Mouse (Mus musculus) midbrain, embryonic 10.5 days (tissue): Measurements from ENCODE around the gene Chn2. TPM values are rescaled to one million over a fixed set of nuclear protein-coding genes. Genes with fewer than 3 reads are reported as not detected.

Source experiments
- DNase-seq: peaks from one replicate; pipeline ENCODE4 v3.0.0-alpha.2; 2017; ENCODE audit warnings: low spot score
- H3K27ac ChIP-seq: fragments of 300-500 bp; sonication (generic); replicated peaks from 2 replicates; pipeline ENCODE4 v1.5.1; 2016; ENCODE audit warnings: mild to moderate bottlenecking
- H3K27me3 ChIP-seq: fragments of 300-500 bp; sonication (generic); 2 replicates; pipeline ENCODE4 v1.6.1; 2016; ENCODE audit warnings: low read depth, mild to moderate bottlenecking; ENCODE audit not compliant: poor library complexity, severe bottlenecking
- H3K36me3 ChIP-seq: fragments of 300-500 bp; sonication (generic); 2 replicates; pipeline ENCODE4 v1.6.1; 2016; ENCODE audit warnings: mild to moderate bottlenecking, moderate library complexity
- H3K4me1 ChIP-seq: fragments of 300-500 bp; sonication (generic); 2 replicates; pipeline ENCODE4 v1.6.1; 2016
- H3K4me3 ChIP-seq: fragments of 300-500 bp; sonication (generic); 2 replicates; pipeline ENCODE4 v1.5.1; 2016; ENCODE audit warnings: mild to moderate bottlenecking, moderate library complexity
- H3K9me3 ChIP-seq: fragments of 300-500 bp; sonication (generic); replicated peaks from 2 replicates; pipeline ENCODE4 v1.6.1; 2016; ENCODE audit warnings: mild to moderate bottlenecking
- WGBS: fragments of 180-500 bp; shearing (Covaris S2); methylation state at CpG from one replicate; pipeline ENCODE4 v1.1.7; 2016; 5-methylcytosine and 5-hydroxymethylcytosine counted together
- polyA plus RNA-seq: library from polyadenylated mRNA; unstranded; fragments of >200 nt; fragmentation: Nextera tagmentation; extraction: Ambion mirVana; gene quantifications from 2 replicates; pipeline ENCODE4 v1.2.1, GENCODE M21; 2016

The Chn2 gene
- polyA plus RNA-seq, 1 experiment from 2014 or later: 17.3 TPM

DNA sequence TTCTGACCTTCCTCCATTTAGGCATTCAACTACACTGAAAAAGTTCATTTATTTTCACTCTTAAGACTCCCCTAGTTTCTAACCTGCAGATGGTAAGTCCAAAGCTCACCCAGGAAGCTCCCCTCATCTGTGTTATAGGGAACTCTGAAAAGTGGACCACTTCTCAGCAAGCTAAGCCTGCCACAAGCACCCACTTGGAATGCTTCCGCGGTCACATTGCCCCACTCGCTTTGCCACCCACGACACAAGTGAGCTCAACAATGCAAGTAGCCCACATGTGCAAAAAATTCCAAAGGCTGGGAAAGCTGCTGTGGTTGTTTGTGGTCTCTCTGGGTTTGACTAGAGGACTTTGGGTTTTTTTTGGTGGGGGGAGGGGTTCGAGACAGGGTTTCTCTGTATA is 301.8 kb downstream of the Chn2 start:
- no peak overlapping the region for H3K4me3 ChIP-seq
- H3K27ac ChIP-seq: no peak overlapping the region
- H3K36me3 ChIP-seq: no peaks in the 10 kb centered on the region
- 0 out of 2 replicates have a peak, but pooled peaks cover 6% of the 10 kb centered on the region for H3K27me3 ChIP-seq
- H3K9me3 ChIP-seq: no peaks in the 10 kb centered on the region
- WGBS: 92% methylated on average over 5 of the region's 5 CpGs
- no peaks in the 10 kb centered on the region for H3K4me1 ChIP-seq
- no peak for DNase-seq

DNA sequence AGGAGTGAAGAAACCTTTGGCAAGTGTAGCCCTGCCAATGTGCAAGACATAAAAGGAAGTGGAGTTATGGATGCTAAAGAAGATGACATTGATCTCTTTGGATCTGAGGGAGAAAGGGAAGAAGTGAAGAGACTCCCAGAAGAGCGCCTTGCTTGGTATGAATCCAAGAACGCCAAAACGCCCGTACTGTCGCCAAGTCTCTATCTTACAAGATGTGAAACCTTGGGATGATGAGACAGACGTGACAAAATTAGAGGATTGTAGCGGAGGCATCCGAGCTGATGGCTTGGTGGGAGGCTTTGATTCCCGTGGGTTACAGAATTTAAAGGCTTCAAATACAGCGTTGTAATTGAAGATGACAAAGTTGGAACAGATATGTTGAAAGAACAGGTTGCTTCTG is 302.9 kb downstream of the Chn2 start:
- 92% methylated on average over 10 of the region's 10 CpGs for WGBS

More for the DNA sequence above, 302.9 kb downstream of the Chn2 start:
- no peaks in the 10 kb centered on the region for H3K27me3 ChIP-seq
- no peaks in the 10 kb centered on the region for H3K9me3 ChIP-seq
- H3K4me3 ChIP-seq: no peak overlapping the region
- no peak overlapping the region for H3K27ac ChIP-seq
- H3K36me3 ChIP-seq: no peaks in the 10 kb centered on the region
- no peak for DNase-seq
- no peaks in the 10 kb centered on the region for H3K4me1 ChIP-seq

Other genes starting within 250 kb of the Chn2 start
- gene Tril, start 218.7 kb upstream of the Chn2 start, polyA plus RNA-seq: 32.7 and 35.2 TPM in 2 replicates
- gene Cpvl, start 60.9 kb upstream of the Chn2 start, polyA plus RNA-seq: 0.07 TPM in 1 of 2 replicates, not detected in the other